Mouse (Mus musculus) thymus, postnatal 36 days (tissue): ENCODE measurements at regions not wholly inside any gene's neighbourhood (a gene's known extent, or its start where the extent isn't known, plus 50 kb on each side); places are given as distances from the start of the nearest gene placed in this dataset.
"Not testable (repeated sequence)": the region's sequence is repeated elsewhere in the genome, so short reads cannot be mapped to it uniquely, and the experiment has no call there.

Experiments used
- DNase-seq, 2 experiments: peaks; one replicate each; pipeline ENCODE4 v3.0.0; 2022; ENCODE audit warnings: mixed read lengths in 2 of 2

GRCm38 (mm10) chr14:71609698-71610301 lies 881.8 kb downstream of the Gm9195 start:
- DNase-seq: no peak

GRCm38 (mm10) chr14:71603710-71604109 lies 887.9 kb downstream of the Gm9195 start:
- DNase-seq: no peak

- no peak for DNase-seq
Observed at GRCm38 (mm10) chr14:71597859-71598258, 893.8 kb downstream of the Gm9195 start.

- DNase-seq: no peak
Observed at GRCm38 (mm10) chr14:71588694-71589240, 902.9 kb downstream of the Gm9195 start.

GRCm38 (mm10) chr14:71588006-71588405 lies 903.6 kb downstream of the Gm9195 start:
- DNase-seq: no peak

GRCm38 (mm10) chr14:71564816-71565215 lies 926.8 kb downstream of the Gm9195 start:
- DNase-seq: no peak

GRCm38 (mm10) chr14:71561906-71562305 lies 929.7 kb downstream of the Gm9195 start:
- DNase-seq: no peak

- DNase-seq: not testable (repeated sequence)
Observed at GRCm38 (mm10) chr14:71554324-71554723, 937.3 kb downstream of the Gm9195 start.

- no peak for DNase-seq
Observed at GRCm38 (mm10) chr14:71543580-71543979, 943.9 kb upstream of the Fam160b2 start.

- DNase-seq: no peak
Observed at GRCm38 (mm10) chr14:71532074-71532659, 932.5 kb upstream of the Fam160b2 start.

GRCm38 (mm10) chr14:71531298-71531697 lies 931.7 kb upstream of the Fam160b2 start:
- no peak for DNase-seq

- DNase-seq: no peak
Observed at GRCm38 (mm10) chr14:71530421-71530820, 930.8 kb upstream of the Fam160b2 start.

GRCm38 (mm10) chr14:71518541-71518940 lies 918.9 kb upstream of the Fam160b2 start:
- DNase-seq: no peak

- no peak for DNase-seq
Observed at GRCm38 (mm10) chr14:71500851-71501250, 901.2 kb upstream of the Fam160b2 start.

- DNase-seq: no peak
Observed at GRCm38 (mm10) chr14:71491201-71491600, 891.6 kb upstream of the Fam160b2 start.

- DNase-seq: no peak
Observed at GRCm38 (mm10) chr14:71486176-71486970, 886.7 kb upstream of the Fam160b2 start.

- DNase-seq: no peak
Observed at GRCm38 (mm10) chr14:71475656-71476055, 876.0 kb upstream of the Fam160b2 start.

GRCm38 (mm10) chr14:71473907-71474306 lies 874.3 kb upstream of the Fam160b2 start:
- DNase-seq: no peak

GRCm38 (mm10) chr14:71432364-71432763 lies 832.7 kb upstream of the Fam160b2 start:
- DNase-seq: no peak
